Comparison of ENCODE assay signal across 9 mouse cellular contexts in genomic region chr11:102690162-102690561, GRCm38 (mm10). TPM values are rescaled to one million over a fixed set of nuclear protein-coding genes. Genes with fewer than 3 reads are reported as not detected.
A peak's percentile ranks its signal among the peaks of the same experiment; 100 is the strongest.
DNase-seq lines count a peak whose midpoint lies in the region; ATAC-seq and TF ChIP-seq lines count a peak whose summit lies in the region.
"Had no signal": no experiment of that assay in that cellular context is flagged by ENCODE, and none has a peak within 500 bp of the region (broad histone marks: within the 10 kb centered on the region; RNA-seq: fewer than 3 reads in every experiment).

No protein-coding gene starts in this region.

- no peak overlapping the region for H3K4me2 ChIP-seq in kidney, postnatal 0 days (ENCODE audit: low read length)
- H3K4me2 ChIP-seq: hindbrain, embryonic 15.5 days had no signal

- no peak overlapping the region for H3K4me3 ChIP-seq in E14TG2a.4 (replicated peaks; ENCODE audit: low read length)
- no peak overlapping the region for H3K4me3 ChIP-seq in kidney, postnatal 0 days (replicated peaks; ENCODE audit: low read depth, low read length)
- H3K4me3 ChIP-seq in liver, adult 2 months (ENCODE audit: insufficient read depth, low read depth, low read length), result no peak overlapping the region
- H3K4me3 ChIP-seq: hindbrain, embryonic 15.5 days had no signal

- DNase-seq in 3T3-L1 (ENCODE audit: low read depth, low spot score), result peak; percentile 93
- DNase-seq in c-Kit-negative CD71-positive TER-119-positive erythroid progenitor cells, embryonic 14.5 days (ENCODE audit: low read depth, low spot score), result peak; percentile 57
- peak; percentile 74 for DNase-seq in kidney, postnatal 0 days (ENCODE audit: low spot score)
- peak; percentile 28 for DNase-seq in liver, adult 2 months (ENCODE audit: extremely low read depth, low read depth, low spot score)
- DNase-seq in right cerebral cortex, adult 18-20 months, result peak; percentile 59
- peak; percentile 57 to 61 for DNase-seq in urinary bladder, postnatal 36 days (ENCODE audit: low spot score in 2 of 2)

- no peak for TF ChIP-seq POLR2A in liver, adult 2 months (IDR thresholded peaks at IDR 0.05; ENCODE audit: extremely low read depth, insufficient read depth, low read length)

- no peak overlapping the region for H3K9ac ChIP-seq in kidney, postnatal 0 days (ENCODE audit: low read depth, low read length)
- H3K9ac ChIP-seq in liver, adult 2 months (ENCODE audit: low read depth, low read length), result no peak overlapping the region
- H3K9ac ChIP-seq: hindbrain, embryonic 15.5 days had no signal

- peak; percentile 97 for TF ChIP-seq CTCF in E14TG2a.4 (conservative IDR thresholded peaks at IDR 0.05; ENCODE audit: low read length)
- TF ChIP-seq CTCF in kidney, postnatal 0 days (IDR thresholded peaks at IDR 0.05; ENCODE audit: low read depth), result peak; percentile 79
- TF ChIP-seq CTCF in liver, adult 2 months (IDR thresholded peaks at IDR 0.05; ENCODE audit: low read depth, low read length), result peak; percentile 51; the same call in 1 of the 2 replicates

- 63% methylated on average over 6 of the region's 6 CpGs for WGBS in kidney, postnatal 0 days
- 73% methylated on average over 6 of the region's 6 CpGs for WGBS in liver, adult 2 months

- no peak overlapping the region for H3K27ac ChIP-seq in kidney, postnatal 0 days
- no peak overlapping the region for H3K27ac ChIP-seq in liver, adult 2 months (replicated peaks; ENCODE audit: insufficient read depth, low read depth, low read length)
- H3K27ac ChIP-seq: hindbrain, embryonic 15.5 days had no signal

- peaks cover 77% of the 10 kb centered on the region for H3K36me3 ChIP-seq in E14TG2a.4 (ENCODE audit: insufficient read depth, low read length)
- peaks cover 12% of the 10 kb centered on the region; the same call in 1 of the 2 replicates for H3K36me3 ChIP-seq in kidney, postnatal 0 days (ENCODE audit: insufficient read depth, low read length)
- peaks cover 16% of the 10 kb centered on the region for H3K36me3 ChIP-seq in liver, adult 2 months (ENCODE audit: control insufficient read depth, insufficient read depth, low read length)

- H3K4me1 ChIP-seq in E14TG2a.4 (replicated peaks; ENCODE audit: low read depth, low read length), result peaks cover 36% of the 10 kb centered on the region
- no peaks in the 10 kb centered on the region for H3K4me1 ChIP-seq in kidney, postnatal 0 days (replicated peaks; ENCODE audit: insufficient read depth, low read length)
- H3K4me1 ChIP-seq in liver, adult 2 months (ENCODE audit: control insufficient read depth, insufficient read depth, low read length), result no peaks in the 10 kb centered on the region
- H3K4me1 ChIP-seq: hindbrain, embryonic 15.5 days had no signal

- no peaks in the 10 kb centered on the region for H3K27me3 ChIP-seq in E14TG2a.4 (ENCODE audit: insufficient read depth, low read length)
- H3K27me3 ChIP-seq in kidney, postnatal 0 days (ENCODE audit: insufficient read depth, low read length), result no peaks in the 10 kb centered on the region
- no peaks in the 10 kb centered on the region for H3K27me3 ChIP-seq in liver, adult 2 months (ENCODE audit: control insufficient read depth, insufficient read depth, low read length)
- H3K27me3 ChIP-seq: hindbrain, embryonic 15.5 days had no signal

- no peaks in the 10 kb centered on the region for H3K79me2 ChIP-seq in liver, adult 2 months (ENCODE audit: control insufficient read depth, insufficient read depth, low read length)

- no peaks in the 10 kb centered on the region for H3K9me3 ChIP-seq in E14TG2a.4 (ENCODE audit: low read length)
- no peaks in the 10 kb centered on the region for H3K9me3 ChIP-seq in kidney, postnatal 0 days (replicated peaks; ENCODE audit: low read length)
- H3K9me3 ChIP-seq: hindbrain, embryonic 15.5 days had no signal

- peak; percentile 61; the same call in 1 of the 2 replicates for ATAC-seq in erythroid progenitor cell, adult 5-6 weeks (replicated peaks; ENCODE audit: low FRiP score, poor library complexity, severe bottlenecking)
- ATAC-seq in kidney, postnatal 0 days (replicated peaks; ENCODE audit: low FRiP score, low read depth), result no peak

RNA-seq across cellular contexts. Expression of gene Ccdc43, which starts 7.4 kb away (rescaled TPM):
- total RNA-seq in erythroid progenitor cell, adult 5-6 weeks (2015; ENCODE audit: low replicate concordance), result 6.7 and 7.6 TPM in 2 replicates
- total RNA-seq in erythroid progenitor cell, adult 5-6 weeks (2017; ENCODE audit: low replicate concordance), result 4.0 and 8.1 TPM in 2 replicates
- 35.3 and 42.8 TPM in 2 replicates for polyA plus RNA-seq in kidney, postnatal 0 days (2015; fragmentation: Nextera tagmentation; extraction: Ambion mirVana)
- total RNA-seq in liver, adult 2 months (2014; rRNA removed), result 11.5 and 11.8 TPM in 2 replicates
- 5.7 and 6.2 TPM in 2 replicates for polyA plus RNA-seq in liver, adult 2 months (2012; rRNA removed)

RNA-seq across cellular contexts. Expression of gene Meioc, which starts 26.6 kb away (rescaled TPM):
- not detected in 2 replicates for total RNA-seq in erythroid progenitor cell, adult 5-6 weeks (2015; ENCODE audit: low replicate concordance)
- total RNA-seq in erythroid progenitor cell, adult 5-6 weeks (2017; ENCODE audit: low replicate concordance), result not detected in 2 replicates
- polyA plus RNA-seq in kidney, postnatal 0 days (2015; fragmentation: Nextera tagmentation; extraction: Ambion mirVana), result 0.32 and 0.36 TPM in 2 replicates
- not detected in 2 replicates for total RNA-seq in liver, adult 2 months (2014; rRNA removed)
- not detected in 2 replicates for polyA plus RNA-seq in liver, adult 2 months (2012; rRNA removed)

Comparison
In these comparisons a context has a peak if more than half of its experiments do, and no peak if none do; other contexts are left out.
1. DNase-seq: peak in every context shown above with its lines; median percentile 93 in 3T3-L1; 74 in kidney, postnatal 0 days; 59 in right cerebral cortex, adult 18-20 months; 59 in urinary bladder, postnatal 36 days; 57 in c-Kit-negative CD71-positive TER-119-positive erythroid progenitor cells, embryonic 14.5 days; 28 in liver, adult 2 months.